Mouse (Mus musculus): Measurements from ENCODE around the gene Pdk2.

- TF ChIP-seq CTCF (IDR thresholded peaks at IDR 0.05; ENCODE audit: low read depth) (no peak), EP300 (IDR thresholded peaks at IDR 0.05; ENCODE audit: low read depth) (no peak)
Measured at GRCm38 (mm10) chr11:95025227-95026012, 15.7 kb downstream of the Pdk2 start.
